Mouse (Mus musculus) liver, embryonic 14.5 days (tissue): ENCODE measurements around the gene Scp2. TPM values are rescaled to one million over a fixed set of nuclear protein-coding genes. Genes with fewer than 3 reads are reported as not detected.

Experiments used
- ATAC-seq: fragments of 200-750 bp; cut with Nextera tagmentation; 2 replicates; pipeline ENCODE4 v1.8.0; 2017; ENCODE audit warnings: moderate number of reproducible peaks, mild to moderate bottlenecking, moderate library complexity; ENCODE audit not compliant: insufficient read depth
- DNase-seq, 3 experiments: peaks; one replicate each; pipeline ENCODE4 v3.0.0-alpha.2; 2012 to 2013; ENCODE audit warnings: low read depth in 3 of 3, low spot score in 3 of 3
- H3K27ac ChIP-seq: fragments of 300-500 bp; sonication (generic); 2 replicates; pipeline ENCODE4 v1.5.1; 2014; ENCODE audit warnings: moderate library complexity, mild to moderate bottlenecking, control low read depth, inconsistent platforms
- H3K27me3 ChIP-seq: fragments of 300-500 bp; sonication (generic); 2 replicates; pipeline ENCODE4 v1.6.1; 2014; ENCODE audit warnings: mild to moderate bottlenecking, low read length, moderate library complexity; ENCODE audit not compliant: control insufficient read depth, insufficient read depth
- H3K36me3 ChIP-seq: fragments of 300-500 bp; sonication (generic); replicated peaks from 2 replicates; pipeline ENCODE4 v1.6.1; 2014; ENCODE audit warnings: low read depth; ENCODE audit not compliant: control insufficient read depth, insufficient read depth
- H3K4me1 ChIP-seq, 2 experiments: fragments of 200-500 bp in 1 of 2; fragments of 300-500 bp in 1 of 2; sonication (generic) in 1 of 2; replicated peaks; 2 replicates each; pipeline ENCODE4 v1.6.1; 2012 to 2014; ENCODE audit warnings: antibody characterized with exemption in 1 of 2, inconsistent platforms in 1 of 2, low read length in 1 of 2; ENCODE audit not compliant: control insufficient read depth in 2 of 2, insufficient read depth in 2 of 2
- H3K4me2 ChIP-seq: fragments of 300-500 bp; sonication (generic); 2 replicates; pipeline ENCODE4 v1.6.1; 2014; ENCODE audit warnings: low read depth, mild to moderate bottlenecking, control low read depth, moderate library complexity
- H3K4me3 ChIP-seq, 2 experiments: fragments of 200-500 bp in 1 of 2; fragments of 300-500 bp in 1 of 2; sonication (generic) in 1 of 2; 2 replicates each; pipeline ENCODE4 v1.5.1; 2012 to 2014; ENCODE audit warnings: low read depth in 2 of 2, low read length in 2 of 2, mild to moderate bottlenecking in 2 of 2, control low read depth in 1 of 2, inconsistent platforms in 1 of 2, moderate library complexity in 1 of 2; ENCODE audit not compliant: insufficient read depth in 1 of 2
- H3K9ac ChIP-seq: fragments of 300-500 bp; sonication (generic); replicated peaks from 2 replicates; pipeline ENCODE4 v1.6.1; 2014; ENCODE audit warnings: mild to moderate bottlenecking, control low read depth, moderate library complexity
- H3K9me3 ChIP-seq: fragments of 300-500 bp; sonication (generic); 2 replicates; pipeline ENCODE4 v1.6.1; 2016; ENCODE audit warnings: low read length, mixed read lengths; ENCODE audit not compliant: control insufficient read depth
- CTCF ChIP-seq: IDR thresholded peaks from 2 replicates; pipeline ENCODE4 v1.5.1; 2016; ENCODE audit warnings: antibody characterized with exemption, low read depth, control low read depth
- EP300 ChIP-seq: IDR thresholded peaks from 2 replicates; pipeline ENCODE4 v1.6.1; 2016; ENCODE audit warnings: antibody characterized with exemption, low read depth
- WGBS: fragments of 180-500 bp; shearing (Covaris S2); extraction: QIAGEN DNeasy Blood & Tissue Kit; methylation state at CpG from one replicate; pipeline ENCODE4 v1.1.7; 2014; ENCODE audit not compliant: insufficient replicate concordance; 5-methylcytosine and 5-hydroxymethylcytosine counted together
- polyA plus RNA-seq, 2 experiments: library from polyadenylated mRNA; depleted of rRNA in 1 of 2; stranded (reverse) in 1 of 2; unstranded in 1 of 2; fragments of >200 nt; fragmentation: Nextera tagmentation in 1 of 2; extraction: Ambion mirVana in 1 of 2; gene quantifications; 2 replicates each; pipeline versions ENCODE4 v1.2.1 to v1.2.3; 2012 to 2014

The Scp2 gene
- polyA plus RNA-seq, 2 experiments: 195 to 311 TPM

DNA sequence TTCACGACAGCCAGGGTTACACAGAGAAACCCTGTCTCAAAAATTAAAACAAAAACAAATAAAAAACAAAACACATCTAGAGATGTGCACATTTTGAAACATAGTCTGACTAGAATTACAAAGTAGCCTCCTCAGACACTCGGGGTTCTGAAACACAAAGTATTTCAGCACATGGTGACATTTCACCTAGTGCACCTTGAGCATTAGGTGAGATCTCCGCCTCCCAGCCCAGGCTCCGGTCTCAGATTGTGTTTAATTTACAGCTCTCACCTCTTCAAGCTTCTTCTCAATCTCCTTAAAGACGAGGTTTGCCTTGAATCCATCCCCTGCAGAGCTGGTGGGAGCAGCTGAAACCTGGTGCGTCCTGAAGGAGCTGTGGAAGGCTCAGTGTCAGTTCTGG lies 81.2 kb downstream of the Scp2 start:
- no peak overlapping the region for H3K27ac ChIP-seq
- no peaks in the 10 kb centered on the region for H3K27me3 ChIP-seq
- peaks cover 0 to 10% of the 10 kb centered on the region in 2 experiments; a peak in 2 of 4 replicates for H3K4me1 ChIP-seq
- H3K36me3 ChIP-seq: peaks cover 10% of the 10 kb centered on the region
- ATAC-seq (no peak), DNase-seq (no peak)
- 72% methylated on average over 6 of the region's 6 CpGs for WGBS
- H3K9ac ChIP-seq: no peak overlapping the region
- no peak overlapping the region for H3K4me2 ChIP-seq
- no peak for TF ChIP-seq CTCF
- TF ChIP-seq EP300: no peak
- H3K9me3 ChIP-seq: no peaks in the 10 kb centered on the region
- H3K4me3 ChIP-seq: no peak overlapping the region

DNA sequence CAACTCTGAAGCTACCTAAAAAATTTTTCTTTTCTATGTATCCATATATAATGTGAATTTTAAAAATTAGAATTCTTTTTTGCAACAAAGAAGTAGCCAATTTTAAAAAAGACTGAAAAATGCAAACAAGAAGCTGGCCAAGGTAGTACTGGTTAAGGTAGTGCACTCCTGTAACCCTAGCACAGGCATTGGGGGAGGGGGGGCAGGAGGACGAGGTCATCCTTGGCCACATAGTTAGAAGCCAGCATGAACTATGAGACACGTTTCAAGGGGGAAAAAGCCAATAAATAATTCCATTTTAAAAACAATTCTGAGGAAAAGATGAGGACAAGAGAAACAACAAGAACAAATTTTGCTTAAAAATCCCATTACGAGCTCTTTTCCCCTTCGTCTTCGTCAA lies 82.3 kb downstream of the Scp2 start:
- Histone ChIP-seq H3K4me2 (no peak overlapping the region), H3K9me3 (no peaks in the 10 kb centered on the region), H3K4me3 (no peak overlapping the region), H3K36me3 (peaks cover 13% of the 10 kb centered on the region), H3K9ac (no peak overlapping the region), H3K27ac (no peak overlapping the region), H3K4me1 (peaks cover 0 to 8% of the 10 kb centered on the region in 2 experiments; a peak in 2 of 4 replicates), H3K27me3 (no peaks in the 10 kb centered on the region)
- DNase-seq: no peak
- WGBS: 86% methylated on average over 5 of the region's 5 CpGs
- TF ChIP-seq CTCF (no peak), EP300 (no peak)
- no peak for ATAC-seq

DNA sequence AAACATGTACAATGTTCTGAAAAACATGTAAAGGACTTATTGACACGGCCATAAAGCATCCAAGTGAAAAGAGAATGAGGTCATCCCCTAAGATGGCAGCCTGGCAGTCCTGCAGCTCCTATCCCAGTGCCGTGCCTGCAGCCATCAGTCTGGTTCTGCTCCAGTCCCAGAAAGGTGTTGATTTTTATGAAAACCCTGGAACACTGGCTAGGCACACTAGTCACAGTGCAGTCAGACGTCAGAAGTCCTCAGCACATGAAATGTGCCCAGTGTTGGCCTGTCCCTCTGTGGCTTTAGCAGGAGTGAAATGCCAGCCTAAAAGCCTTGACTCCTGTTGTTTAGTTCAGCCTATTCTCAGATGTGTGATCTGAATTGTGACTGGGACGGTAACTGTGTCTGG lies 84.0 kb downstream of the Scp2 start:
- Histone ChIP-seq H3K27me3 (no peaks in the 10 kb centered on the region), H3K4me3 (no peak overlapping the region), H3K27ac (no peak overlapping the region), H3K4me1 (peaks cover 0 to 2% of the 10 kb centered on the region in 2 experiments; a peak in 1 of 4 replicates), H3K9ac (no peak overlapping the region), H3K4me2 (no peak overlapping the region), H3K36me3 (peaks cover 13% of the 10 kb centered on the region), H3K9me3 (no peaks in the 10 kb centered on the region)
- ATAC-seq: no peak
- TF ChIP-seq EP300: no peak
- no peak for TF ChIP-seq CTCF
- no peak for DNase-seq
- WGBS: 75% methylated on average over 4 of the region's 4 CpGs

DNA sequence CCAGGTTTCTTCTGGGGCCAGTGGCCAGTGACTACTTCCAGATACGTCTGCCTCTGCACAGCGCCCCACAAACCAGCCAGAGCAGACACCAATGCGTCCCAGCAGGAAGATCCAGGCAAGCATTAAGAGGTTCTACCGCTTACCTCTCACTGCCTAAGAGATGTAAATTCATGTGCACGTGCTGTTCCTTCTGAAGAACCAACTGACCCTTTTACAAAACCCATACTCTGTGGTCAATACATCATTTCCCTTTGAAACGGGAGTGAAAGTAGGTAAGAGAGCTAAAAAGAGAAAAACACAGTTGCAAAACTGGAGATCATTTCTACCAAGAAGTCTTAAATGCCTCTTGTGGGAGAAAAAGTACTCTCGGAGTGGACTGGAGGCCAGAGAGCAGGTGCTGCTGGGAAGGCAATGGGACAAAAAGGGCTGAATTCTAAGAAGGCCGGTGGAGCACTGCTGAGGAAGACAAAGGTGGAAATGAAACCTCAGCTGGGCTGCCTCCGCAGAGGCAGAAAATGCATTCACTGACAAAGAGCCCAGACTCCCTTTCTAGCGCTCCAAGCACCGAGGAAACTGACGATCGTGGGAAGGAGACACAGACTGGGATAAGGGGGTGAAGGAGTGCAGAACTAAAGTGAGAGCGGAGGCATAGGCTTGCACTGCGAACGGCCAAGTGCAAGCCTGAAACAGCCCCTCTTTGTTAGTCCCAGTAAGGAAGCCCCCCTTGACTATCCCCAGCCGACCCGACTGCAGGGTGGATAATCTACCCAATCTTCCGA lies 85.0 kb downstream of the Scp2 start:
- ATAC-seq (no peak), DNase-seq (no peak)
- no peaks in the 10 kb centered on the region for H3K9me3 ChIP-seq
- H3K36me3 ChIP-seq: peaks cover 13% of the 10 kb centered on the region
- TF ChIP-seq EP300: no peak
- no peak for TF ChIP-seq CTCF
- H3K4me1 ChIP-seq: no peaks in the 10 kb centered on the region
- H3K4me2 ChIP-seq: no peak overlapping the region
- no peak overlapping the region for H3K27ac ChIP-seq
- no peak overlapping the region for H3K9ac ChIP-seq
- no peaks in the 10 kb centered on the region for H3K27me3 ChIP-seq
- no peak overlapping the region for H3K4me3 ChIP-seq
- WGBS: 85% methylated on average over 19 of the region's 19 CpGs

DNA sequence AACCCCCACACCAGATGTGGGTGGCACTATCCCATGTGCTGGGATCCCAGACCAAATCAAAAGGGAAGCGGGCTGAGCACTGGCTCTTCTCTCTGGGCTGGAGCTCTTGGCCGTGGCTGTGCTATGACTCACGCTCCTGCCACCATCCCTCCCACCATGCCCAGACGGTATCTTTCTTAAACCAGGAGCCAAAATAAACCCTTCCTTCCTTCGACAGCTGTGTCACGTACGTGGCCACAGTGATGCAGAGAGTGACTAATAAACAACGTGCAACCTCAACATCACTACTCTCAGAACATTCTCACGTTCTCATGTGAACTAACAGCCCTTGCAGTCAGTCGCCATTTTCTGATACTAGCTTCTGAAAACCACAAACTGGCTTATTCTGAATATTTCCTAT lies 86.6 kb downstream of the Scp2 start:
- Histone ChIP-seq H3K4me1 (no peaks in the 10 kb centered on the region), H3K4me3 (no peak overlapping the region), H3K27ac (no peak overlapping the region), H3K9ac (no peak overlapping the region), H3K27me3 (no peaks in the 10 kb centered on the region), H3K9me3 (no peaks in the 10 kb centered on the region), H3K4me2 (no peak overlapping the region), H3K36me3 (peaks cover 12% of the 10 kb centered on the region)
- TF ChIP-seq CTCF (no peak), EP300 (no peak)
- no peak for DNase-seq
- WGBS: 62% methylated on average over 10 of the region's 10 CpGs
- no peak for ATAC-seq
